20 mouse cellular contexts compared by ENCODE assay signal in genomic region chr4:34468096-34468495, GRCm38 (mm10).
A peak's percentile ranks its signal among the peaks of the same experiment; 100 is the strongest.
DNase-seq lines count a peak whose midpoint lies in the region; ATAC-seq and TF ChIP-seq lines count a peak whose summit lies in the region.
"Had no signal": no experiment of that assay in that cellular context is flagged by ENCODE, and none has a peak within 500 bp of the region (broad histone marks: within the 10 kb centered on the region; RNA-seq: fewer than 3 reads in every experiment).

No protein-coding gene starts in this region.

- no peak overlapping the region for H3K27ac ChIP-seq in lung, embryonic 14.5 days (ENCODE audit: low read depth)
- H3K27ac ChIP-seq: embryonic facial prominence, embryonic 13.5 days; gastrocnemius, adult 2 months; heart, embryonic 13.5 days; left cerebral cortex, adult 2 months; lung, embryonic 15.5 days had no signal

- no peak for ATAC-seq in lung, embryonic 14.5 days (ENCODE audit: insufficient read depth)
- ATAC-seq in activated CD4-positive, CD25-positive, alpha-beta regulatory T cell, adult 4 months: no peak
- ATAC-seq: forebrain, postnatal 0 days; hindbrain, embryonic 16.5 days; intestine, postnatal 0 days had no signal

- DNase-seq in heart, postnatal 14 days: peak; percentile 11 to 15
- no peak for DNase-seq in heart, adult 11 months
- peak; percentile 66 for DNase-seq in lung, embryonic 14.5 days
- DNase-seq in lung, adult 2 months: no peak
- peak; percentile 11 to 17 for DNase-seq in kidney, postnatal 36 days
- DNase-seq in lung, postnatal 4 days: peak; percentile 7 to 36
- no peak for DNase-seq in adrenal gland, postnatal 10 days
- DNase-seq: cerebellum, postnatal 10 days; forebrain, postnatal 0 days; gastrocnemius, adult 2 months; left cerebral cortex, postnatal 4 days; right cerebral cortex, postnatal 4 days had no signal

- H3K9ac ChIP-seq in lung, embryonic 14.5 days: no peak overlapping the region
- H3K9ac ChIP-seq: embryonic facial prominence, embryonic 13.5 days; forebrain, postnatal 0 days; heart, embryonic 13.5 days; lung, embryonic 15.5 days had no signal

- TF ChIP-seq POLR2A in lung, adult 2 months (IDR thresholded peaks at IDR 0.05; ENCODE audit: borderline replicate concordance, extremely low read depth, low read depth, low read length): no peak

- WGBS in lung, embryonic 14.5 days: 38% methylated on average over 9 of the region's 9 CpGs
- WGBS in lung, adult 2 months: 41% methylated on average over 9 of the region's 9 CpGs

- intact Hi-C loops in heart, postnatal 14 days (cut with DNase I): no loop called here

- TF ChIP-seq CTCF in lung, embryonic 14.5 days (IDR thresholded peaks at IDR 0.05; ENCODE audit: low read depth): no peak
- no peak for TF ChIP-seq CTCF in lung, adult 2 months (IDR thresholded peaks at IDR 0.05; ENCODE audit: insufficient read depth, low read length)

- H3K27me3 ChIP-seq in lung, embryonic 14.5 days (ENCODE audit: insufficient read depth, low read length): no peaks in the 10 kb centered on the region
- H3K27me3 ChIP-seq: embryonic facial prominence, embryonic 13.5 days; heart, embryonic 13.5 days; lung, embryonic 15.5 days had no signal

- no peak overlapping the region for H3K4me3 ChIP-seq in lung, embryonic 14.5 days (ENCODE audit: low read depth, low read length)
- no peak overlapping the region for H3K4me3 ChIP-seq in lung, adult 2 months (replicated peaks; ENCODE audit: extremely low read depth, low read depth, low read length)
- H3K4me3 ChIP-seq: embryonic facial prominence, embryonic 13.5 days; gastrocnemius, adult 2 months; heart, embryonic 13.5 days; left cerebral cortex, adult 2 months; lung, embryonic 15.5 days had no signal

- no peak overlapping the region for H3K4me2 ChIP-seq in lung, embryonic 14.5 days
- H3K4me2 ChIP-seq: embryonic facial prominence, embryonic 13.5 days; heart, embryonic 13.5 days; liver, embryonic 11.5 days; lung, embryonic 15.5 days had no signal

- H3K9me3 ChIP-seq in lung, embryonic 14.5 days (ENCODE audit: low read depth, low read length): no peaks in the 10 kb centered on the region
- H3K9me3 ChIP-seq: embryonic facial prominence, embryonic 13.5 days; heart, embryonic 13.5 days; lung, embryonic 15.5 days had no signal

- H3K36me3 ChIP-seq in lung, embryonic 14.5 days (ENCODE audit: insufficient read depth): no peaks in the 10 kb centered on the region
- H3K36me3 ChIP-seq: embryonic facial prominence, embryonic 13.5 days; heart, embryonic 13.5 days; lung, embryonic 15.5 days had no signal

- no peaks in the 10 kb centered on the region for H3K4me1 ChIP-seq in lung, embryonic 14.5 days (ENCODE audit: insufficient read depth)
- H3K4me1 ChIP-seq in lung, adult 2 months (ENCODE audit: control insufficient read depth, insufficient read depth, low read length): no peaks in the 10 kb centered on the region
- H3K4me1 ChIP-seq: embryonic facial prominence, embryonic 13.5 days; heart, embryonic 13.5 days; lung, embryonic 15.5 days had no signal

Comparison
In these comparisons a context has a peak if more than half of its experiments do, and no peak if none do; other contexts are left out.
1. DNase-seq: peak in heart, postnatal 14 days (2 of 2), lung, embryonic 14.5 days (single experiment), kidney, postnatal 36 days (2 of 2) and lung, postnatal 4 days (2 of 2); none in heart, adult 11 months (single experiment), lung, adult 2 months (single experiment) and adrenal gland, postnatal 10 days (single experiment).